Mouse (Mus musculus): Measurements from ENCODE around the gene Cited4.

The Cited4 gene

GRCm38 (mm10) chr4:120666358-120667024 is at the start of gene Cited4:
Gene Cited4 (plus strand): TSS chr4:120666572.
- DNase-seq, result peak; percentile 94

- DNase-seq, result no peak
These were observed 38.6 kb upstream of the Cited4 start for GRCm38 (mm10) chr4:120627728-120628127.

- DNase-seq, result no peak
These were observed 36.0 kb upstream of the Cited4 start for GRCm38 (mm10) chr4:120630218-120630931.

- DNase-seq, result no peak
These were observed 34.5 kb upstream of the Cited4 start for GRCm38 (mm10) chr4:120631828-120632227.

- no peak for DNase-seq
These were observed 31.0 kb upstream of the Cited4 start for GRCm38 (mm10) chr4:120635351-120635750.

GRCm38 (mm10) chr4:120641946-120642345 is 24.4 kb upstream of the Cited4 start:
- no peak for DNase-seq

- DNase-seq, result no peak
These were observed 22.5 kb upstream of the Cited4 start for GRCm38 (mm10) chr4:120643899-120644298.

- DNase-seq, result peak; percentile 11
These were observed 16.8 kb upstream of the Cited4 start for GRCm38 (mm10) chr4:120649369-120650207.

- no peak for DNase-seq
These were observed 16.2 kb upstream of the Cited4 start for GRCm38 (mm10) chr4:120650208-120650592.

- DNase-seq, result no peak
These were observed 10.5 kb upstream of the Cited4 start for GRCm38 (mm10) chr4:120655898-120656297.

- no peak for DNase-seq
These were observed 5.9 kb upstream of the Cited4 start for GRCm38 (mm10) chr4:120660485-120660884.

GRCm38 (mm10) chr4:120664601-120665000 is 1.8 kb upstream of the Cited4 start:
- no peak for DNase-seq

GRCm38 (mm10) chr4:120665144-120665700 is 1.1 kb upstream of the Cited4 start:
- no peak for DNase-seq

GRCm38 (mm10) chr4:120665782-120666181 is 590 bp upstream of the Cited4 start:
- peak; percentile 13 for DNase-seq

GRCm38 (mm10) chr4:120667045-120667501 is 701 bp downstream of the Cited4 start:
- DNase-seq, result peak; percentile 53

- no peak for DNase-seq
These were observed 1.2 kb downstream of the Cited4 start for GRCm38 (mm10) chr4:120667555-120667954.

- peak; percentile 19 for DNase-seq
These were observed 2.2 kb downstream of the Cited4 start for GRCm38 (mm10) chr4:120668551-120668950.

- DNase-seq, result no peak
These were observed 3.2 kb downstream of the Cited4 start for GRCm38 (mm10) chr4:120669585-120669984.

GRCm38 (mm10) chr4:120671046-120671445 is 4.7 kb downstream of the Cited4 start:
- no peak for DNase-seq

GRCm38 (mm10) chr4:120673606-120674005 is 7.2 kb downstream of the Cited4 start:
- no peak for DNase-seq

GRCm38 (mm10) chr4:120674775-120675451 is 8.5 kb downstream of the Cited4 start:
- no peak for DNase-seq

GRCm38 (mm10) chr4:120675640-120676039 is 9.3 kb downstream of the Cited4 start:
- DNase-seq, result no peak

Data from lung, postnatal 10 days (tissue).